Mouse (Mus musculus): ENCODE data around the gene Def8.
A peak's percentile ranks its signal among the peaks of the same experiment; 100 is the strongest.
"Not testable (repeated sequence)": the region's sequence is repeated elsewhere in the genome, so short reads cannot be mapped to it uniquely, and the experiment has no call there.

Def8 gene

DNA sequence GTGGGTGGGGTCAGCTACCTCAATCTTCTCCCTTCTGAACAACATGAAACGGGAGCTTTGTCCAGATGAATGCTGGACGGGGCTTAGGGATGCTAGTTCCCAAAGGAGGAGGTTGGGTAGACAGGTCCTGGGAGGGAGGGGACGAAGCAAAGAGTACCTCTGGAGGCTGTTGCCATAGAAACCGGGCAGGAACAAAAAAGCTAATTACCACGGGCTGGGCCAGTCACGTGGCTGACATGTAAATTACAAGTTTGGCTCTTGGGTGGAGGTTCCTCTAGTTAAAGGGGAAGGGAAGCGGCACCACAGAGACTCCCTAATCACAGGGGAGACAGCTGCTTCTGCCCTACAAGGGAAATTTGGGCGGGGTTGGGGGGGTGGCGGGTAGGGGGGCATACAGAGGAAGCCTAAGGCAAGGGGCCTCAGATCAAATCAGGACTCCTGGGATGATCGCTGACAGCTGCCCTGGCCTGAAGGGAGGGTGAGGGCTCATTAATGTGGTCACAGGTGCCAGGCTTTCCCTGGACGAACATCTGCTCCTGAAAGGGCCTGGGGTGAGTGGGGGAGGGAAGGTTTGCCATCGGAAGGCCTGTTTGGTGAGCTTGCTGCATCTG, 10.7 kb upstream of the Def8 start:
- peak; percentile 77 for DNase-seq (ENCODE audit: low read depth, low spot score)

DNA sequence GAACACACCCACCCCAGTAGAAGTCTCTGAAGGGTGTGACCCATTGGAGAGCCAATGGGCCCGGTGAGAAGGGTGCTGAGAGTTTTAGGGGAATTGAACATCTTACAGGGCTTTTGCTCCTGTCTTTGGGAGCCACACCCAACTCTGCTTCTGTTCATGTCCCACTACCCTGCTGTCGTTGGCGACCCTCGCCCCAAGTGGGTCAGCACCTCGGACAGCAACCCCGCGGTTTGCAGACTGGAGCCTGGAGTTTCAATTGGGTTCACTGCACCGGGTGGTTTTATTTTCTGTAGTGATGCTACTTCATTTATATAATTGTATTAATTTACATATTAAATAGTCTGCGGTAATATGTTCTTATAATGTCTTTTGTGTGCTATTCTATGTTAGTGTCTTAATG, 9.1 kb upstream of the Def8 start:
- peak; percentile 57 for DNase-seq (ENCODE audit: low read depth, low spot score)

DNA sequence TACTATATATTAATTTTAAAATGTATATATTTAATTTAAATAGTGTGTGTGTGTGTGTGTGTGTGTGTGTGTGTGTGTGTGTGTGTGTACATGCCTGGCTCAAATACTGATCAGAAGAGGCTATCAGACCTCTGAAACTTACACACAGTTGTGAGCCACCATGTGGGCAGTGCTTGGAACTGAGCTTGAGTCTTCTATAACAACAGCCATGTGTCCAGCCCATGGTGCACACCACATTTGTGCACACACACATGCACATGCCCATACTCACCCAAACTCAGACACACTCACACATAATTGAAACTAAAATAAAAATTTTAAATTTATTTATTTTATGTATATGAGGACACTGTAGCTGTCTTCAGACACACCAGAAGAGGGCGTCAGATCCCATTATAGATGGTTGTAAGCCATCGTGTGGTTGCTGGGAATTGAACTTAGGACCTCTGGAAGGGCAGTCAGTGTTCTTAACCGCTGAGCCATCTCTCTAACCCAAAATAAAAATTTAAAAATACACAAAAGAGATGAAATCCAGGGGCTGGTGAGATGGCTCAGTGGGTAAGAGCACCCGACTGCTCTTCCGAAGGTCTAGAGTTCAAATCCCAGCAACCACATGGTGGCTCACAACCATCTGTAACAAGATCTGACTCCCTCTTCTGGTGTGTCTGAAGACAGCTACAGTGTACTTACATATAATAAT, 8.2 kb upstream of the Def8 start:
- not testable (repeated sequence) for DNase-seq (ENCODE audit: low read depth, low spot score)

DNA sequence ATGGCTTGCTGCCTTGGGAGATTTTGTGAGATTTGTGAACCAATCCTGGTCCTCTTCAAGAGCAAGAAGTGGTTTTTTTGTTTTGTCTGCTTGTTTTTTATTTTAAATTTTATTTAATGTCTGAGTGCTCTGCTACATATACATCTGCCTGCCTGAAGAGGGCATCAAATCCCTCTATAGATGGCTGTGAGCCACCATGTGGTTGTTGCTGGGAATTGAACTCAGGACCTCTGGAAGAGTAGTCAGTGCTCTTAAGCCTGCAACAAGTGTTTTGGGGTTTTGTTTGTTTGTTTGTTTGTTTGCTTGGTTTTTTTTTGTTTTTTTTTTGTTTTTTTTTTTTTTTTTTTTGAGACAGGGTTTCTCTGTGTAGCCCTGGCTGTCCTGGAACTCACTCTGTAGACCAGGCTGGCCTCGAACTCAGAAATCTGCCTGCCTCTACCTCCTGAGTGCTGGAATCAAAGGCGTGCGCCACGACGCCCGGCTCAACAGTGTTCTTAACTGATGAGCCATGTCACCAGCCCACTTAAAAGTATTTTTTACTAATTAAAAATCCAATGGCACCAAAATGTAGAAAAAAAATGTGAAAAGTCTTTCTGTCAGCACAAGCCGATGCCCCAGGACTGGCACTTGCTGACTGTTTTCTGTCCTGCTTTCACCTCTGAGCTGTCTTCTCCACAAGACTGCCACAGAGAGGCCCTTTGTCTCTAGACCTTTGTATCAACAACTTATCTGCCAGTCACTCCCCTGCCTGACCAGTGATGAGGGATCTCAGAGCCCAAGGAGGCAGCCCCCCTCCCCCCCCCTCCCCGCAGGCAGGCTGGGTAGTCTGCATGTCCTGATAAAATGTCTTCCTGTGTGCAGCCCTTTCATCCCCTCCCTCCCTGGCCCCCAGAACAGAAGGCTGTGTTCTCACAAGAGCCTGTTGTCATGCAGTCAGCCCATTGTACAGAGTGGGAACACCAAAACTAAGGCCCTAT, 7.1 kb upstream of the Def8 start:
- peak; percentile 37 for DNase-seq (ENCODE audit: low read depth, low spot score)

DNA sequence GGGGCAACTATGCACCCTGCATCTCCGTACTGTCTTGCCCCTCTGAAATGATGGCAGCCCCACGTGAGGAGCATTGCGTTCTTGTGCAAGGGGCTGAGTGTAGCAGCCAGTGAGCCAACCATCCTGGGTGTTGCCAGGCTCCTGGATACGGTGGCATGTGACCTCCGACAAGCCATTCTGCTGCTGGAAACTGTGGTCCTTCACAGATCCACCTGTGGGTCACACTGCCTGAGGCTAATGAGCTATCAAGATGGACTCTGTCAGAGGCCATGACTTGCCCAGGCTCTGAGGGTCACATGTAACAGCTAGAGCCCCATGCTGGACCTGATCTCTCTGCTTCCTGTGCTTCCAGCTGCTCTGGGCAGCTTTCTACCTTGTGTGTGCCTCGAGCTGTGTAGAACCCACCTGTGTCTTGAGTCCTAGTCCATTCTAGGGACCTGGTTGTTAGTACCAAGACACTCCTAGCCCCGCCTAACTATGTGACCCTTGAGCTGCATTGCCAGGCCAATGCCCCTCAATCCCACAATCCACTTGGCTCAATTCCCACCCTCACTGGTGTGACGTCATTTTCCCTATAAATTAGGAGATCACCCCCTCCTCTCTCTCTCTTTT, 6.3 kb upstream of the Def8 start:
- DNase-seq (ENCODE audit: low read depth, low spot score), result no peak

DNA sequence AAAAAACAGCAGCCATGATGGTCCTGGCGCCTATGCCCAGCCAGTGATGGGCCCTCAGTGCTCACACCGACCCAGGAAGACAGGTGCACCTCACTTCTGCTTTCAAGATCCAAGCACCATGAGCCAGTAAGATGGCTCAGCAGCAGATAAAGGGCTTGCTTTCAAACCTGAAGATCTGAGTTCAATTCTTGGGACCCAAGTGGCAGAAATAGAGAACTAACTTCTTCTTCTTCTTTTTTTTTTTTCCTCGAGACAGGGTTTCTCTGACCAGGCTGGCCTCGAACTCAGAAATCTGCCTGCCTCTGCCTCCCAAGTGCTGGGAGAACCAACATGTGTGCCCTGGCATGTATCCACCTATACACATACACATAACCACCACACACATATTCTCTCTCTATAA, 3.6 kb upstream of the Def8 start:
- DNase-seq (ENCODE audit: low read depth, low spot score), result no peak

DNA sequence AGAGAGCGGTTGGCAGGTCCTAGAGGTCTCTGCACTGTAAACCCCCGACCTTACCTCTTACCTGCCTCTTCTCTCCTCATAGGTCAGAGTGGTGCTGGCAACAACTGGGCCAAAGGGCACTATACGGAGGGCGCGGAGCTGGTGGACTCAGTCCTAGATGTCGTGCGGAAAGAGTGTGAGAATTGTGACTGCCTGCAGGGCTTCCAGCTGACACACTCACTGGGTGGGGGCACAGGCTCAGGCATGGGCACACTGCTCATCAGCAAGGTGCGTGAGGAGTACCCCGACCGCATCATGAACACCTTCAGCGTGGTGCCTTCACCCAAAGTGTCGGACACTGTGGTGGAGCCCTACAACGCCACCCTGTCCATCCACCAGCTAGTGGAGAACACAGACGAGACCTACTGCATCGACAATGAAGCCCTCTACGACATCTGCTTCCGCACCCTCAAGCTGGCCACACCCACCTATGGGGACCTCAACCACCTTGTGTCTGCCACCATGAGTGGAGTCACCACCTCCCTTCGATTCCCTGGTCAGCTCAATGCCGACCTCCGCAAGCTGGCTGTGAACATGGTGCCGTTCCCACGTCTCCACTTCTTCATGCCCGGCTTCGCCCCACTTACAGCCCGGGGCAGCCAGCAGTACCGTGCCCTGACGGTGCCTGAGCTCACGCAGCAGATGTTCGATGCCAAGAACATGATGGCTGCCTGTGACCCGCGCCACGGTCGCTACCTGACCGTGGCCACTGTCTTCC, 2.6 kb upstream of the Def8 start:
- no peak for DNase-seq (ENCODE audit: low read depth, low spot score)

DNA sequence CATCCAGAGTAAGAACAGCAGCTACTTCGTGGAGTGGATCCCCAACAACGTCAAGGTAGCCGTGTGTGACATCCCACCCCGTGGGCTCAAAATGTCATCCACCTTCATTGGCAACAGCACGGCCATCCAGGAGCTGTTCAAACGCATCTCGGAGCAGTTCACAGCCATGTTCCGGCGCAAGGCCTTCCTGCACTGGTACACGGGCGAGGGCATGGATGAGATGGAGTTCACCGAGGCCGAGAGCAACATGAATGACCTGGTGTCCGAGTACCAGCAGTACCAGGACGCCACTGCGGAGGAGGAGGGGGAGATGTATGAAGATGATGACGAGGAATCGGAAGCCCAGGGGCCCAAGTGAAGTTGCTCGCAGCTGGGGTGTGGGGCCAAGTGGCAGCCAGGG, 2.0 kb upstream of the Def8 start:
- DNase-seq (ENCODE audit: low read depth, low spot score), result no peak

DNA sequence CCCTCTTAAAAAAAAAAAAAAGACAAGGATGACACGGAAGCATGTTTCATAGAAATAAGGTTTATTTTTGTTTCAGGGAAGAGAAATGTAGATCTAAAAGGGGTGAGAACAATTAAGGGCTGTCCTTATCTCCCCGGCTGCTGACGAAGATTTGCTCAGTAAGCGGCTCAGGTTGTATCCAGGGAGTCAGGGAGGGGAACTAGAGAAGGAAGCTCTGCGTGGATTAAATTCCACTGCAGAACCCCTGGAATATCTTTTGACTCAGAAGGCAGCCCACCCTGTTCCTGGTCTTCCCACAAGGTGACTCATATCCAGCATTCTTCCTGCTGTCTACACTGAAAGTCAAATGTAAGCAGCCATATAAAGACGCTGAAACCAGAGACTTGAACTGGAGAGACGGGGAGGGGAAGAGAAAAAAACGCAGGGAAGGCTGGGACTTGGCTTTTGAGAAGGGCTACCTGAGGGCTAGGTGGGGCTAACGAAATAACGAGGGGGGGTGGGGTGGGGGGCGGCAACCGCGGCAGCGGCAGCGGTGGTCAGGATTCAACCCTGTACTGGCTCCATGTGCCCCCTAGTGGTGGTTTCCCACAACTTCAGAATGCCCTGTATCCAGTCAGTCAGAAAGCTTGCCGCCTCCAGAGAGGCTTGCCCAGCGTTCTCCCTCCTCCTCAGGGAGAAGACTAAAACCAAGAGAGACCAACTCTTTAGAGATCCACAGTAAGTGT, 1.1 kb upstream of the Def8 start:
- DNase-seq (ENCODE audit: low read depth, low spot score), result peak; percentile 76

DNA sequence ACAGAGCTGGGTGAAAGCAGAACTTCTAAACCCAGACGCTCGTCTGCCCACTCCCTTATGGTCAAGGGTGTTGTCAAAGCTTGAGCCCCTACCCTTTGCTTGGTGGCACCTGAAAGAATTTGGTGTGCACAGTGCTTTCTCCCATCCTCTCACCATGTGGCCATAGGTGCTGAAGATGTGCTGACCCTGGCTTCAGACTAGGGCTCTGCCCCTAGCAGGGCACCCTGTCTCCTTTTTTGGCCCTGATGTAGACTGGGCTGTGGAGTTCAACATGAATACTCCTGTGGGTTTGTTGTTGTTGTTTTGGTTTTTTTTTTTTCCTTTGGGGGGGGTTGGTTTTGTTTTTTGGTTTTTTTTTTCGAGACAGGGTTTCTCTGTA, 557 bp upstream of the Def8 start:
- DNase-seq (ENCODE audit: low read depth, low spot score), result no peak

DNA sequence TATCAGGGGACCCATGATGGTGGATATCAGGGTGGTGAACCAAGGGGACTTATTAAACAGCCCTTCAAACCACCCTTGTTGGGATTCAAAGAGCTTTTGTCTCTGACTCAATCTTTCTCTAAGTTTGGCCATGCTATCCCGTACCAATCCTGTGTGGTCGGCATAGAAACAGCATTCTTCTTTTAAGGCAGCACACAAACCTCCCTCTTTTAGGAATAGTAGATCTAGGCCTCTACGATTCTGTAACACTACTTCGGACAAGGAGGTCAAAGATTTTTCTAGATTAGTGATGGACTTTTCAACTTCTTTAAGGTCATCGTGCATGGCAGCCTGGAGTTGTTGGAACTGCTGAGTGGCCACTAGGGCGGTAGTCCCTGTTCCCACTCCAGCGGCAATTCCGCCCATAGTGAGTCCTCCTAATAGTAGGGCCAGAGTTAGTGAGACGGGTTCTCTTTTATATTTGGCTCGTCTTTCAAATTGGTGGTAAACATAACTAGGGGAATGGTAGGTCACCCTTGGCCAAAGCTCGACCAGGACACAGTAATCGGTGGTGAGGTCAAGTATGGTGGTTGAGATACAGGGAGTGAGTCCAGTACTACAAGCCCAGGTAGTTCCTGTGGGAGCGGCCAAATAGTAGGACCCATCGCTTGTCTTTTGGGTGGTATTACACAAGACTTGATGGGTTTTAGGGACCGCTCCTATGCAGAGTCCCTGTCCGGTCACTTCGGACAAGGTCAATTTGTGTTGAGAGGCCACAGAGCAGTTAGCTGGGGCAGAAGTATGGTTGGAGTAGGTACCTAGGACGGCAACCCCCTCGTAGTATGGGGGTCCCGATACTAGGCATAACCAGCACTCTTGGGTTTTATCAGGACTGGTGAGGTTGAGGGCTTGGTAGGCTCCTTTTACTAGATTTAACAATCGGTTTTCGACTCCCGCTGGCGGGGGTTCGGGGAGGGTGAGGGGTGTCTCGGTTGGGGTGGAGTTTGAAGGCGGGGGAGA, 3.5 kb downstream of the Def8 start:
- no peak for DNase-seq (ENCODE audit: low read depth, low spot score)

DNA sequence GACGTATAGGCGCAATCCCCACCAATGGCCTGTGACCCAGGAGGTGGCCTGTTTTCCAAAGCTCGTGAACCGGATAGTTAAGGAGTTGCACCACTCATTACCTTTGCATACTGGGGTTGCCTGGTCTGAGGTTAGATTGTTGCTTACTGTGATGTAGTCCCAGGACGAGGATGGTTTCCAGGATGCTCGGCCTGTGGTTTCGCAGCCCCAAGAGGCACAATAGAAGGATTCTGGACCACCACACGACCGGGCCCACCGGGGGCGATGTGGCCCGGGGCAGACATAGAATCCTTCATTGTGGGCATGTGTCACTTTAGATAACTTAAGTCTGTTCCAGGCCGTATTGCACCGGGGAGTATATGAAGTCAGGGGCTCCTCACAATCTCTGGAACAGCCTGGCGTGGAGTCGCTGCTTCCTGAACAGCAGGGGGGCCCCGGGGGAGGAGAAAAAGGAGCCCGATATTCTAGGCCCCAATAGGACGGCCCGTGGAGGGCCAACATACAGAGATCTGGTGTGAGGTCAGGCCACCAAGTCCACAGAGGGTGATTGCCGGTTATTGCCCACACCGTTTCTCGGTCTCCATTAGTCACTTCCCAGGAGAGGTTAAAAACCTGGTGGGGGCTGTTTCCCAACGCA, 4.4 kb downstream of the Def8 start:
- no peak for DNase-seq (ENCODE audit: low read depth, low spot score)

DNA sequence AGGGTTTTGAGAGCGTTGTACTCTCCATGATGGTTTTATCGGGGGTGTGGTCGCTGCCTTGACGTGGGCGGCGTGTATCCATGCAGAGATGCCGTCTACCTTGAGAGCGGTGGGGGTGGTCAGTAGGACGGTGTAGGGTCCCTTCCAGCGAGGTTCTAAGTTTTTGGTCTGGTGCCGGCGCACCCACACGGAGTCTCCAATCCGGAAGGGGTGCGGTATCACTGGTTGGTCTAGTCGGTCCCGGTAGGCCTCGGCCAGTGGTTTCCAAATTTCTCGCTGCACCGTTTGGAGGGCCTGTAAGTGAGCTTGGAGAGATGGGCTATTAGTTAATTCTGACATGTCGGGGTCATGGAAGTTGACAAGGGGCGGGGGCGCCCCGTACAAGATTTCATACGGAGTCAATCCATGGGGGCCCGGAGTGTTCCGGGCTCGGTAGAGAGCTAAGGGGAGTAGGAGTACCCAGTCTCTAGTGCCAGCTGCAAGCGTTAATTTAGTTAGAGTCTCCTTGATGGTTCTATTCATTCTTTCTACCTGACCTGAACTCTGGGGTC, 5.1 kb downstream of the Def8 start:
- DNase-seq (ENCODE audit: low read depth, low spot score), result no peak

DNA sequence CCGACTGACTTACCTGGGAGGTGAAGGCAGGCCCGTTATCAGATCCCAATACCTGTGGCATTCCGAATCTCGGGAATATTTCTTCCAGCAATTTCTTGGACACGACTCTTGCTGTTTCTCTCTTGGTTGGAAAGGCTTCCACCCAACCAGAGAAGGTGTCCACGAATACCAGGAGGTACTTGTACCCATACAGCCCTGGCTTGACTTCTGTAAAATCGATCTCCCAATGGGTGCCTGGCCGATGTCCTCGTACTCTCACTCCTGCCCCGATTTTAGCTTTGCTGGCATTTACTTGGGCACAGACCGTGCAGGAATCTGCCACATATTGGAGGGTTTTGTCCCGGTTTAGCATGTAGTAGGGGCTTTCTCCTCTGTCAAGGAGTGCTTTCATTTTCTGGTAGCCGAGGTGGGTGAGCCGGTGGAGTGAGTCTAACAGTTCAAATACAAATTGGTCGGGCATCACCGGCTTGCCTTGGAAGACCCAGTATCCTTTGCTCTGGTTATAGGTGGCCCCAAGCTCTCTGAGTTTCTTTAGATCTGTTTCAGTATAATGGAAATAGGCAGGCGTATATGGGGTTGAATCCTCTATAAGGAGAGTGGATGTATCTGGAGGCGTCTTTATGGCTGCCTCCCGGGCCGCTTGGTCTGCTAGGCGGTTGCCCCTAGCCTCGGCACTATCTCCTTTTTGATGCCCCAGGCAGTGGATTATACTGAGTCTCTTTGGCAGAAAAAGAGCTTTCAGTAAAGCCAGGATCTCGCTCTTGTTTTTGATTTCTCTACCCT, 5.8 kb downstream of the Def8 start:
- DNase-seq (ENCODE audit: low read depth, low spot score), result no peak

DNA sequence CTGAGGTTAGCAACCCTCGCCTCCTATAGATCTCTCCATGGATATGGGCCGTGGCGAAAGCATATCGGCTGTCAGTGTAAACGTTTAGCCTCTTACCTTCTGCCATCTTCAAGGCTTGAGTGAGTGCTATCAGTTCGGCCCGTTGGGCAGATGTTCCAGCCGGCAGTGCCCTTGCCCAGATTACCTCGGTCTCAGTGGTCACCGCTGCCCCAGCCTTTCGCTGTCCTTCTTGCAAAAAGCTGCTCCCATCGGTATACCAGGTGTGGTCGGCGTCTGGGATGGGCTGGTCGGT, 6.3 kb downstream of the Def8 start:
- not testable (repeated sequence) for DNase-seq (ENCODE audit: low read depth, low spot score)

DNA sequence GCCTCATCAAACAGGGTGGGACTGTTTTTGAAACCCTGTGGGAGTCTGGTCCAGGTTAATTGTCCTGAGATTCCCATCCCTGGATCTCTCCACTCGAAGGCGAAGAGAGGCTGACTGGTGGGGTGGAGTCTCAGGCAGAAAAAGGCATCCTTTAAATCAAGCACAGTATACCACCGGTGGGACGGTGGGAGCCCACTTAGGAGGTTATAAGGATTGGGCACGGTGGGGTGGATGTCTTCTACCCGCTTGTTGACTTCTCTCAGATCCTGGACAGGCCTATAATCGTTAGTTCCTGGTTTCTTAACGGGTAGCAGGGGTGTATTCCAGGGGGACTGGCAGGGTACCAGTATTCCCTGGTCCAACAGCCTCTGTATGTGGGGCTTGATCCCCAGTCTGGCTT, 7.6 kb downstream of the Def8 start:
- DNase-seq (ENCODE audit: low read depth, low spot score), result not testable (repeated sequence)

DNA sequence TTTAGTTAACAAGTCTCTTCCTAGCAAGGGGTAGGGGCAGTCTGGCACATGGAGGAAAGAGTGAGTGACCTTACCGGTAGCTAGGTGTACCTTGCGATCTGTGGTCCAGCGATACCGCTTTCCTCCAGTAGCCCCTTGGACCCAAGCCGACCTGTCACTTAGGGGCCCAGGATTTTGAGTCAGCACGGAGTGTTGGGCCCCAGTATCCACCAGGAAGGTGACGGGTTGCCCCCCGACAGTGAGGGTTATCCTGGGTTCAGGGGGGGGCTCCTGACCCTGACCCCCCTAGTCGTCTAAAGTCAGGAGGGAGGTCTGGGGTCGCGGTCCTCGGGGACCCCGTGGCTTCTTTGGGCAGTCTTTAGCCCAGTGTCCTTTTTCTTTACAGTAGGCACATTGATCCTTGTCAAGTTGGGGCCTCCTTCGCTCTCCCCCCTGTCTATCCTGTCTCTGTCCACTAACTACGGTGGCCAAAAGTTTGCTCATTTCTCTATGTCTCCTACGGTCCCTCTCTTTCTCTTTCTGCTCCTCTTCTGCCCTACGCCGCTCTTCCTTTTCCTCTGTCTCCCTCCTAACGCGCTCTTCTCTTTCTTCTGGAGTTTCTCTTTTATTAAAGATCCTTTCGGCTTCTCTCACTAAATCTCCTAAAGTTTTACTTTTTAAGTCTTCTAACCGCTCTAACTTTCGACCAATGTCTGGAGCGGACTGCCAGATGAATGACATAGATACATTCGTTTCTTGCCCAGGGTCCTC, 8.5 kb downstream of the Def8 start:
- DNase-seq (ENCODE audit: low read depth, low spot score), result no peak

Data from mesoderm, embryonic 11.5 days (tissue).